Mouse (Mus musculus) kidney, adult 18-20 months (tissue): ENCODE data around the gene Scrn2.
A peak's percentile ranks its signal among the peaks of the same experiment; 100 is the strongest.

Experiments used
- DNase-seq: peaks from one replicate; pipeline ENCODE4 v3.0.0; 2021

Gene Scrn2

GRCm38 (mm10) chr11:97018583-97019344 is 11.0 kb upstream of the Scrn2 start:
- DNase-seq: no peak

GRCm38 (mm10) chr11:97019345-97019708 is 10.4 kb upstream of the Scrn2 start:
- DNase-seq: no peak

- no peak for DNase-seq
Measured at GRCm38 (mm10) chr11:97021121-97021765, 8.5 kb upstream of the Scrn2 start.

- DNase-seq: peak; percentile 81
Measured at GRCm38 (mm10) chr11:97021873-97022484, 7.8 kb upstream of the Scrn2 start.

GRCm38 (mm10) chr11:97024977-97025376 is 4.8 kb upstream of the Scrn2 start:
- DNase-seq: no peak

- peak; percentile 87 for DNase-seq
Measured at GRCm38 (mm10) chr11:97025721-97026344, 3.9 kb upstream of the Scrn2 start.

- no peak for DNase-seq
Measured at GRCm38 (mm10) chr11:97030426-97030825, 688 bp downstream of the Scrn2 start.

DNA sequence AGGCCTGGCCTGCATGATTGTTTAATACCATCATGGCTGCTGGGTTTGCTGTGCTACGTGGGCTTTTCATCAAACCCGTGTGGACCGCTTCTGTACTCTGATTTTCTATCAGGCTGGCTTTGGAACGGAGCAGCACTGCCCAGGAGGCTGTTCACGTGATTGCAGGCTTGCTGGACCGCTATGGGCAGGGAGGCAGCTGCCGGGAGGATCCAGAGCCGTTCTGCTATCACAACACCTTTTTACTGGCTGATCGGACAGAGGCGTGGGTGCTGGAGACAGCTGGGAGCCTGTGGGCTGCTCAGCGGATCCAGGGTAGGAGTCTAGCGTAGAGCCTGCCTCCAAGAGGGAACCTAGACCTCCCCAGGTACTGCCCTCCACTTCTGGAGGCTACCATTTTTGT is 2.2 kb downstream of the Scrn2 start:
- no peak for DNase-seq

DNA sequence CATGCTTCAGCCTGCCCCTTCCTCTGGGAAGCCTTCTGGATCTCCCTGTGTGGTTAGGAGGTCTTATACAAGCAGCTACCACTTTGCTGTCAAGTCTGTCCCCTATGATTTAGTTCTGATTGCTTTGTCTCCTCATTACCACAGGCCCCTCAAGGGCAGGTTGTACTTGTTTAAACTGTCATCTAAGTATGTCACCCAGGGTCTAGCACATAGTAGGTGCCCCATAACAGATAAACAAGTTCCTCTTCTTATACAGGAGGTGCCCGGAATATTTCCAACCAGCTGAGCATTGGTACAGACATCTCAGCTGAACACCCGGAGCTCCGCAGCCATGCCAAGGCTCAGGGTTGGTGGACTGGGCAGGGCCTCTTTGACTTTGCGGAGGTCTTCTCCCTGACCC is 2.8 kb downstream of the Scrn2 start:
- DNase-seq: no peak

GRCm38 (mm10) chr11:97033781-97034180 is 4.0 kb downstream of the Scrn2 start:
- no peak for DNase-seq

DNA sequence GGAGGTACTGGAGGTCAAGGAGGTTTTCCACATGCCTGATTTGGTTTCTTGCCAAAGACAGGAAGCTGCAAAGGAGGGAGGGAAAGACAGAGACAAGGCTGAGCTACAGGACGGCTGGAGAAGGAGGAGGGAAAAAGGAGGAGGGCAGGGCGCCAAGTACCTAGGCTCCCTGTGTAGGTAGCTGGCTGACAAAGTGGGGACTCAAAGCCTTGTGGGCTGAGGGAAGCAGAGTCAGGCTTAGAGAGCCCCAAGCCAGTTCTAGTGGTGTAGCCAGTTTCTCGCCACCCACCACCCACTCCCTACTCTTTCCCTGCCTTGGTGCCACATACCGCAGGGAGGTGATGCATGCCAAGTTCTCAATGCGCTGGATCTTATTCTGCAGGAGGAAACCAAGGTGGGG is 6.4 kb downstream of the Scrn2 start:
- peak; percentile 61 for DNase-seq

DNA sequence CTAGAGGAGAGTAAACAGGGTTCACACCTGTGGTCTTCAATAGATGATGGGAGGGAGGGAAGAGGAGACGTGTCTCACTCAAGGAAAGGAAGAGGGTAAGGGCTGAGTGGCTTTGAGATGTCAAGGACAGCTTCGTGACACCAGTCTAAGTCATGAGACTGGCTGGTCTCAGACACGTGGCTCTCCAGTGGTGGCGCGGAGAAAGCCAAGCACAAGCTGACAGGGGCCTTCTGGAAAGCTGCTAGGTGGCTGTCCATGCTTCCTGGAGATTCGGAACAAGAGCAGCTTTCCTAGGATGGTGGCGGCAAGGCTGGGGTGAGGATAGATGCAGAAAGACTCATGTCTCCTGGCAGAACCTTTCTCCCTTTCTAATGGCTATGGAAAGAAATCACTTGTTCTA is 9.1 kb downstream of the Scrn2 start:
- no peak for DNase-seq

- DNase-seq: no peak
Measured at GRCm38 (mm10) chr11:97040301-97041021, 10.7 kb downstream of the Scrn2 start.

DNA sequence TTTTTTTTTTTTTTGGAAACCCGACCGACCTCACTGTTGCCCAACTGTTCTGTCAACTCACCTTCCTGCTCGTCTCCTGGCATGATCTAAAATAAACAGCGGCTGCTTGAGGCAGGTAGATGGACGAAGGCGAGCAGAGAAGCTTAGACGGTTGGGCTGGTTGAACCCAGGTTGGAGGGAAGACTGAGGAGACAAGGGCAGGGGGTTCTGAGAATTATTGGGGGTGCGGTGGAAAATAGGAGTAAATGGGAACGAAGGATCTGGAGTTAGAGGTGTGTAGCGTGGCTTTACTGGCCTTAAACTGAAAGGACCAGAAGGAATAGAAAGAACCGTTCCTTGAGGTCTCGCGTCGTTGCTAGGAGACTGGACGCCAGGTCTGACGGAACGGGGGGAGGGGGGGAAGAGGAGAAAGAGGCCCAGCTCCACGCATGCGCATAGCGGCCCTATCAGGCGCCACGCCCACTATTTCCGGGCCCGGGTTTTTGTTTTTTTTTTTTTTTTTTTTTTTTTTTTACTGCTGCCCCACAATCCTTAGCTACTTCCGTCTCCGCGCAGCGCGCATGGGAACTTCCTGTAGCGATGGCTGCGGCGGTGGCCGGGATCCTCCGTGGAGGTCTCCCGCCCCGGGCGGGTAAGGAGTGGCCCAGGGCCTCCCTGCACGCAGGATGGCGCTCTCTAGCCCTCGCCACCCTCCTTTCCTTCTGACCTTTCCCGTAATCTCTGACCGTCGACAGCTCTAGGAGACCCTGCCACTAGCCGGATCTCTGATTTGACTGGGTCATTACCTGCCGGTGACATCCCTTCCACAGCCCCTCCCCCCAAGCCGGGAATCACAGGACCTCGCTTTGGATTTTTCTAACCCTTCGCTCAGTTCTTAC is 11.5 kb downstream of the Scrn2 start, which contains the start of the genes Lrrc46 and Mrpl10:
Gene Lrrc46 (minus strand): TSS at position 386 of the 878 bp plus-strand sequence.
Gene Mrpl10 (plus strand): TSS at position 539 of the 878 bp plus-strand sequence.
- peak; percentile 87 for DNase-seq

- no peak for DNase-seq
Measured at GRCm38 (mm10) chr11:97044902-97045301, 15.2 kb downstream of the Scrn2 start.

DNA sequence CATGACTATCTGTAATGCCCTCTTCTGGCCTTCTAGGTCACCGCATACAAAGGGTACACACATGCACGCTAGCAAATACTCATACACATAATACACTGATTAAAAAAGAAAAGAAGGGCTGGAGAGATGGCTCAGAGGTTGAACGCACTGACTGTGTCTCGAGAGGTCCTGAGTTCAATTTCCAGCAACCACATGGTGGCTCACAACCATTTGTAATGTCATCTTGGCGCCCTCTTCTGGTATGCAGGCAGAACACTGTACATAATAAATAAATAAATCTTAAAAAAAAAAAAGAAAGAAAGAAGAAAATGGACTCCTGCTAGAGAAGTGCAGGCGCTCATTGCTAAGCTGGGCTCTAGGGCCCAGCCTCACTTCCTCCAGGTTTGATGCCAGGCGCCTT is 16.1 kb downstream of the Scrn2 start:
- DNase-seq: no peak

GRCm38 (mm10) chr11:97048090-97048650 is 18.4 kb downstream of the Scrn2 start:
- DNase-seq: no peak

DNA sequence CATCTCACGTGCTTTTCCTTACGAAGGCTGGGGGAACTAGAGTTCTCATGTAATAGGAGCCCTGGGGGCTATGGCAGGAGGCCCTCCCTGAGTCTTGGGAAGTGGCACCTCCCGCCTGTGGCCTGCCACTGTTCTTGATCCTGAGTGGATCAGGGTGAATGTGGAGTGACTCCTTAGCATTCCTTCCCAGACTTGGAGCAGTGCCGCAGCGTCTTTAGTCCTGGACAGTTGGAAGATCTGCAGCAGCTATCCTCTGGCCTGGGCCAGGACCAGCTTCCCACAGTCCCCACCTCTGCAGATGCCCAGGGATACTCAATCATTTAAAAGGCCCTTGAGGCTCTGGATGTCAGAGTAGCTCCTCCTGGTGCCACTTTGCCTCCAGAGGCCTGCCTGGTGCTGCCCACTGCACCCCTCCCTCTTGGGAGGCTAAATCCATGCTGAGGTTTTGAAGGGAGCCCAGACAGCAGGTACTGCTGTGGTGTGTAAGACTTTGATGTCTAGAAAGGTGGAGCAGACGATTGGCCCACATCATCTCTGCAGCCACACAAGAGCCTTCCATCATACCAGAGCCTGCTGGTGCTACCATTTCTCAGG is 19.9 kb downstream of the Scrn2 start:
- no peak for DNase-seq

GRCm38 (mm10) chr11:97050216-97050943 is 20.6 kb downstream of the Scrn2 start, which contains the start of gene Osbpl7:
Osbpl7 (plus strand) TSS chr11:97050628.
- peak; percentile 67 for DNase-seq

DNA sequence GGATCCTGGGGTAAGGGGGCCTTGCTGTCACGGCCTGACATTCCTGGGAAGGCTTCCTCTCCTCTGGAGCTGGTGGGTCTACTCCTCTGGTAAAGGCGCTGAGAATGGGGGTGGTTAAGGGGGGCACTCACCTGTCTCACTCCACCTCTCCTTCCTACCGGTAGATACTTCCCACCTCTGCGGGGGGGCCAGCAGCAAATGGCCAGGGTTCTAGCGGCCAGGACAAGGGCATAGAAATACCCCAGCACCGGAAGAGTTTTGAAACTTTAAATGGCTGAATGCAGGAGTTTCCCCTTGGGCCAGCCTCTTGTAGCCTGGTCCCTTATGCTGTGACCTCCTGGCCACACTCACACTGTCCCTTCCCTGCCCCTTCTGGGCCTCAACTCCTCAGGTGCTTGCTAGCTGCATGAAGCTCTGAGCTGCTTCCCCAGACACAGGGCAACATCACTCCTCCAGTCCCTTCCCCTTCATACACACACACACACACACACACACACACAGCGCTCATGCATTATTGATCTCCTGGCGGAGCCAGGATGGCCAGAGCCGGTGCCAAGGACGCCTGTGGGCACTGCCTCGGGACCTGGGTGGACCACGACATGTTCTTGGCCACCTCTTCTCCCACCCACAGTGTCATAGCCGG is 21.3 kb downstream of the Scrn2 start:
- DNase-seq: peak; percentile 20
